Mouse (Mus musculus) kidney, postnatal 4 days (tissue): ENCODE results near the gene Hist2h3c1.
"Not testable (repeated sequence)": the region's sequence is repeated elsewhere in the genome, so short reads cannot be mapped to it uniquely, and the experiment has no call there.

Source experiments
- DNase-seq, 2 experiments: peaks; one replicate each; pipeline ENCODE4 v3.0.0; 2021; ENCODE audit warnings: mixed read lengths in 2 of 2

Hist2h3c1 gene

DNA sequence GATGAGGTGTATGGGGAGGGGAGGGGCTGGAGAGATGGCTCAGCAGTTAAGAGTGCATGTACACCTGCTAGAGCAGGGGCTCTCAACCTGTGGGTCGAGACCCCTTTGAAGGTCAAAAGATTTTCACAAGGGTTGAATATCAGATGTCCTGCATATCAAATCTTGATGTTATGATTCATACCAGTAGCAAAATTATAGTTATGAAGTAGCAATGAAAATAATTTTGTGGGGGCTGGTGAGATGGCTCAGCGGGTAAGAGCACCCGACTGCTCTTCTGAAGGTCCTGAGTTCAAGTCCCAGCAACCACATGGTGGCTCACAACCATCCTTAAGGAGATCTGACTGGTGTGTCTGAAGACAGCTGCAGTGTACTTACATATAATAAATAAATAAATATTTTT is 44.2 kb downstream of the Hist2h3c1 start:
- DNase-seq = not testable (repeated sequence)

DNA sequence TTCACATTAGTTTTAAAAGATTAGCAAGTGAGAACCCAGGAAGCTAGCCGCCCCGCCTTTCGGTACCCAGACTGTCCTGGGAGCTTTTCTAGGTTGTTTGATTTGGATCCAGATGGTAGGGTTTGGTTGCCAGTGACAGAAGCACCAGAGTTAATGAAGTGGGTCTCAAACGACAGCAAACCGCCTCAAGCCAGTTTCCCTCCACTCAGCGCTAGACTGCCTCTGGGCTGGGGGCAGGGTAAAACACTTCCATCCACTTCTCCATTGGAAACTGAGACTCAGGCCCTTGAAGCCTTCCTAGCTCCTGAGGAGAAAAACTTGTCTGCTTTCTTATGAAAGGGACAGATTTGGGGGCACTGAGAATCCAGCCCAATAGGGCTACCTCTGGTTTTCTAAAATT is 46.2 kb downstream of the Hist2h3c1 start:
- DNase-seq = no peak

DNA sequence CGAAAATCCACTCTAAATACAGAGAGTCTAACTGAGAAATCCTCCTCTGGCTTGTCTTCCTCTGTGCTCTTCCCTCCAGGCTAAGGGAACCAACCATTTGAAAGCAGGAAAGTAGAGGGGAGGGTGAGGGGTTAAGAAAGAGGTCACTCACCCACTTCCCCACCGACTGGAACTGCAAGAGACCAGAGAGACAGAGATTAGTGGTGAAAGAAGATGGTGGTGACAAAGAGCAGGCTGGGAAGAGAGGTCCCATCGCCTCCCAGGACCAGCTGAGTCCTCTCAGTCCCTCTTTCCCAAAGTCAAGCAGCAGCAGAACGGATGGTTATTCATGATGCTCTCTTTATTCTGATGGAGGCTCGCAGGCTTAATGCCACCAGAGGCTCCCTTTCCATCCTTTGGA is 46.9 kb downstream of the Hist2h3c1 start:
- no peak for DNase-seq

DNA sequence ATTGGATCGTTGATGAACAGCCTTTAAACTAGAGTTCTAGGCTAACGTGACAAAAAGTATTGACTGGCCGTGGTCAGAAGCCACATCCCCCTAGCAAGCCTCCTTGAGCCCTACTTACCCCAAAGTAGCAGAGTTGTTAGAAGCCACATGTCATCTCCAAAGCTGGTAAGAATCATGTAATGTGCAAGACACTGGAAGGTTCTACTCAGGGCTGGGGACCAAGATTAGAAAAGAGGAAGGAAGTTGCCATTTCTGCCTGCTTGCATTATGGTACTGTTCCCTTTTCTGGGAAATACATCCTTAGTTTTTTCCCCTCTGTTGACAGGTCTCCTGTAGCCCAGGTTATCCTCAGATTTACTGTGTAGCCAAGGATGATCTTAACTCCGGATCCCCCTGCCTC is 47.3 kb downstream of the Hist2h3c1 start, which contains the start of gene Fcgr1:
TSS of gene Fcgr1 (minus strand) at position 183 of the 400 bp plus-strand sequence.
- DNase-seq = no peak
